Mouse (Mus musculus) heart, adult 9 months (tissue): ENCODE data around the gene Commd1.

ENCODE experiments used
- DNase-seq, 2 experiments: peaks; one replicate each; pipeline ENCODE4 v3.0.0; 2022; ENCODE audit warnings: low spot score in 2 of 2

The Commd1 gene

GRCm38 (mm10) chr11:22981984-22982757 lies at the start of gene Commd1, which contains the start of gene Gm28048:
Gene Commd1 (minus strand): TSS chr11:22982382.
Gene Gm28048 (minus strand): TSS chr11:22982090.
- DNase-seq, result peak; percentile 93 to 95

GRCm38 (mm10) chr11:23029399-23029798 lies 47.2 kb upstream of the Commd1 start:
- DNase-seq, result no peak

- no peak for DNase-seq
Measured at GRCm38 (mm10) chr11:23028957-23029356, 46.8 kb upstream of the Commd1 start.

GRCm38 (mm10) chr11:23024169-23024568 lies 42.0 kb upstream of the Commd1 start:
- DNase-seq, result no peak

GRCm38 (mm10) chr11:23023155-23023554 lies 41.0 kb upstream of the Commd1 start:
- no peak for DNase-seq

GRCm38 (mm10) chr11:23020841-23021240 lies 38.7 kb upstream of the Commd1 start:
- DNase-seq, result peak in 1 of 2 experiments; percentile 4

- peak in 1 of 2 experiments; percentile 9 for DNase-seq
Measured at GRCm38 (mm10) chr11:23020116-23020770, 38.1 kb upstream of the Commd1 start.

GRCm38 (mm10) chr11:23017943-23018342 lies 35.8 kb upstream of the Commd1 start:
- DNase-seq, result no peak

GRCm38 (mm10) chr11:23014996-23015395 lies 32.8 kb upstream of the Commd1 start:
- DNase-seq, result no peak

- no peak for DNase-seq
Measured at GRCm38 (mm10) chr11:23013580-23014294, 31.6 kb upstream of the Commd1 start.

GRCm38 (mm10) chr11:23013096-23013495 lies 30.9 kb upstream of the Commd1 start:
- no peak for DNase-seq

- no peak for DNase-seq
Measured at GRCm38 (mm10) chr11:23008824-23009200, 26.6 kb upstream of the Commd1 start.

GRCm38 (mm10) chr11:23008181-23008823 lies 26.1 kb upstream of the Commd1 start:
- peak; percentile 80 to 81 for DNase-seq

GRCm38 (mm10) chr11:23007481-23008180 lies 25.4 kb upstream of the Commd1 start, which contains the start of gene Fam161a:
Gene Fam161a (plus strand): TSS chr11:23007531.
- peak; percentile 94 to 97 for DNase-seq

GRCm38 (mm10) chr11:23007166-23007480 lies 24.9 kb upstream of the Commd1 start:
- DNase-seq, result no peak

GRCm38 (mm10) chr11:23005276-23005675 lies 23.1 kb upstream of the Commd1 start:
- no peak for DNase-seq

GRCm38 (mm10) chr11:22998308-22998707 lies 16.1 kb upstream of the Commd1 start:
- DNase-seq, result no peak

GRCm38 (mm10) chr11:22995461-22995860 lies 13.3 kb upstream of the Commd1 start:
- DNase-seq, result no peak

- no peak for DNase-seq
Measured at GRCm38 (mm10) chr11:22994271-22994670, 12.1 kb upstream of the Commd1 start.

- DNase-seq, result no peak
Measured at GRCm38 (mm10) chr11:22991218-22991835, 9.1 kb upstream of the Commd1 start.
